Mouse (Mus musculus): ENCODE measurements at regions not wholly inside any gene's neighbourhood (a gene's known extent, or its start where the extent isn't known, plus 50 kb on each side); places are given as distances from the start of the nearest gene placed in this dataset.

DNA sequence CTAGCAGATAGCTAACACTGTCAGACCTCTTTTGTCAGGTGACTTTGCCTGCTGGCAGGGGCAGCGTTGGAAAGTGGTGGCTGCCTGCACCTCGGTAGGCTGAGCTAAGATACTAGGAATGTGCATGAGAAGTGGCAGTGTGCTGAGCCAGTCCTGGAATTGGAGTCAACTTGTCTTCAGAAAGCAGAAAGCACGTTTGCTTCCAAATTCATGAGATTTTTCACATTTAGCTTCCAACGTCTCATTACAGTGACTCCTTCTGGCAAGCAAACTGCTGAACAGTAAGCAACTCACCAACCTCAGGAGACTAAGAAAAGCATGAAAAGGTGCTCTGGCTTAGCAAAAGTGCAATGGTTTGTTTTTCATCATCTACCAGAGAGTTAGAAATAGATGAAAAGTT, 59.1 kb upstream of the Adamts3 start:
- Histone ChIP-seq H3K36me3 (no peaks in the 10 kb centered on the region), H3K27ac (replicated peaks) (no peak overlapping the region), H3K9me3 (replicated peaks) (no peaks in the 10 kb centered on the region), H3K9ac (no peak overlapping the region), H3K4me1 (peaks cover 4% of the 10 kb centered on the region; the same call in 1 of the 2 replicates), H3K4me3 (replicated peaks) (no peak overlapping the region), H3K4me2 (replicated peaks) (no peak overlapping the region), H3K27me3 (no peaks in the 10 kb centered on the region)
- WGBS = 36% methylated on average over 4 of the region's 4 CpGs
- no peak for ATAC-seq (ENCODE audit: insufficient number of reproducible peaks, low FRiP score, low TSS enrichment, low read depth)

DNA sequence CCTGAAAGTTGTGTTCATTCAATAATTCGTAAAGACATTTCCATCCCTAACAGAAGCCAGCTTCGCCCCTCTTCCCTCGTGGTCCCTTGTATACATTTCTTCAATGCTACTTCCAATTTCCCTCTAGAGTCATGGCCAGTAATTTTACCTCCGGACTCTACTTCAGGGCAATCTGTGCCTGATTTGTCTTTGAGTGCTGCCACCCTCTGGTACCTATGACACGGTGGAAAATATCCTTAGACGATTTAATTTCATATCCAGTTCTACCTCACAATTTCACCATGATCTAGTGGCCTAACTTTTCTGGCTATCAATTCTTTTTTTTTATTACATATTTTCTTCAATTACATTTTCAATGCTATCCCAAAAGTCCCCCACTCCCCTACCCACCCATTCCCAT, 49.9 kb upstream of the Adamts3 start:
- Histone ChIP-seq H3K9ac (no peak overlapping the region), H3K27me3 (no peaks in the 10 kb centered on the region), H3K4me2 (replicated peaks) (no peak overlapping the region), H3K4me1 (no peaks in the 10 kb centered on the region), H3K9me3 (replicated peaks) (no peaks in the 10 kb centered on the region), H3K27ac (replicated peaks) (no peak overlapping the region), H3K36me3 (no peaks in the 10 kb centered on the region), H3K4me3 (replicated peaks) (no peak overlapping the region)
- 84% methylated on average over 6 of the region's 6 CpGs for WGBS
- ATAC-seq (ENCODE audit: insufficient number of reproducible peaks, low FRiP score, low TSS enrichment, low read depth) = no peak
